Mouse (Mus musculus) lung, postnatal 4 days (tissue): ENCODE data around the gene Adam12.

Experiments
- DNase-seq, 2 experiments: peaks; one replicate each; pipeline ENCODE4 v3.0.0; 2021

Gene Adam12

DNA sequence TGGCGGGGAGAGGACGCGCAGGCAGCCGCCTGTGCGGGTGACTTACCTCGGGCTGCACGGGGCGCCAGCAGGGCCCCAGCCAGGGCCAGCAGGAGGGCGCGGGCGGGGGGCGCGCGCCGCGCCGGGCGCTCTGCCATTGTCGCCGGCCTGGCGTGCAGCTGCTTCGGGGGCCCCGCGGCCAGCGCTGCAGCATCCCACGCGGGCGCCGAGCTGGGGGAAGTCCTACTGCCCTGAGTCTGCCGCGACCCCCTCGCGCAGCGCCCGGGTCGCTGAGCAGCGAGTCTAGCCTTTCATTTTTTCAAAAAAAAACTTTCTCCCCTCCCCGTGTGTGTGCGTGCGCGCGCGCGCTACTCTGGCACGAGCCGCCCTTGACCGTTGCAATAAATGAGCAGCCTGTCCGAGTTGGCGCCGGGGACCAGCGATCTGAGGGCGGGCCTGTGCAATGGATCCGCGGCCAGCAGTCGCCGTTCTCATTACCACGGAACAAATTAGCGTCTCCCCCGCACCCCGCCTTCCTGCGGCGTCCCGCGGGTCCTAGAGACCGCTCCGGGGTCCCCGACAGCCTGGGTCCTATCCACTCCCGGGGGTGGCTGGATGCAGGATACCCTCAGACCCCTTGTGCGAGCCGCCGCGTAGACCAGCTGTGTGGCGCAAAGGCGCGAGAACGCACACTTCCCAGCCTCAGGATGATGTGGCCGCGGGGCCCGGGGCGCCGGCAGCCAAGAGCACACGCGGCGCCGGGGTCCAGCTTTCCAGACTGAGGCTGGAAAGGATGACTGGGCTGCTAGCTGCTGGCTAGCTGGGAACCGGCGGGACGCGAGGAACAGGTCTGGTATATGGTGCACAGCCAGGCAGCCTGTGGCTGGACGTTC is 7.0 kb downstream of the Adam12 start:
- peak; percentile 79 to 89 for DNase-seq

- peak in 1 of 2 experiments; percentile 26 for DNase-seq
These were observed 7.6 kb downstream of the Adam12 start for GRCm38 (mm10) chr7:134224421-134224740.

DNA sequence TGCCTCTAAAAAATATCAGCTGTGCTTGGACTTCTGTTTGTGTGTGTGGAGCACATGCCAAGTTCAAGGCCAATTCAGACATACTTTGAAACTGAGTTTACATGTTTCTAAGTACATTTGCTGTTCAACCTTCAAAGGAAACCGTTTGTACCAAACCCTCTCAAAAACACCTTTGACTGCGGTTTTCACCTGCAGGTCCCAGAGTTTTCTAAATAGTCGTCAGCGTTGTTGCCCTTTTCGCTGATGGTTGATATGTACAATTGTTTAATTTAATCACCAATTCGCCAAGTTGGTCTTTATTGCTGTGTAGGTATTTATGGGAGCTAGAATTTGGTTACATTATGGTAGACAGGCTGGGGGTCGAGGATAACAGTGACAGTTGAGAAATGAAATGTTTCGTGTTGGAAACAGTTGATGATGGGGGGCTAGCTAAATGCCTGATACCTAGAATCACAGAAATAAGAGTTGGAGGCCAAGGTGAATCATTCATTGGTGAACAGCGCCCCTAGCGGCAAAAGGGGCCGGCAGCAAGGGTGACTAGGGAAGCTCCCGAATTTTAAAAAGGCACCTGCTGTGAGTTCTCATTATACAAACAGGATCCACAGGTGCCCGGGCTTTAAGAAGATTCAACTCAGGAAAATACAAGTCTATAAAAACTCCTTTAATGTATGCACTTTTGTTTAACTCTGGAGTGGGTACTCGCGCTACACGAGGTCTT is 8.3 kb downstream of the Adam12 start:
- DNase-seq, result peak; percentile 74 to 86

- DNase-seq, result peak; percentile 21 to 73
These were observed 24.0 kb downstream of the Adam12 start for GRCm38 (mm10) chr7:134207956-134208355.

GRCm38 (mm10) chr7:134193089-134193488 is 38.9 kb downstream of the Adam12 start:
- no peak for DNase-seq

GRCm38 (mm10) chr7:134190101-134190500 is 41.8 kb downstream of the Adam12 start:
- DNase-seq, result no peak

DNA sequence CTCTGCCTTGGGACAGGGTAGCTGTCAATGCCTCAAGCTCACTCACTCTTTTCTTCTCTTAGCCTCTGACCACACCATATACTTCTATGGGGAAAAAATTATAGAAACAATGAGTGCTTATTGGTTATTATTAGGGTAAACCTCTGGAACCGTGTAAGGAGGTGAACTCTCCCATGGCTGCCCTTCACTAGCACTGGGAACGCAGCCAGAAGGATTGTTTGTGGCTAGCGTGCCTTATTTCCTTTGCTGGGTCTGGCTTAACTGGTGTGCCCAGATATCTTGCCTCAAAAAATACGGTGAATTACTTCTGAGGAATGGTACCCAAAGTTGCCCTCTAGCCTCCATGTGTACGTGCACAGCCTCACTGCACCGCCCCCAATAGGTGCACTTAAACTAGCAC is 43.4 kb downstream of the Adam12 start:
- no peak for DNase-seq

DNA sequence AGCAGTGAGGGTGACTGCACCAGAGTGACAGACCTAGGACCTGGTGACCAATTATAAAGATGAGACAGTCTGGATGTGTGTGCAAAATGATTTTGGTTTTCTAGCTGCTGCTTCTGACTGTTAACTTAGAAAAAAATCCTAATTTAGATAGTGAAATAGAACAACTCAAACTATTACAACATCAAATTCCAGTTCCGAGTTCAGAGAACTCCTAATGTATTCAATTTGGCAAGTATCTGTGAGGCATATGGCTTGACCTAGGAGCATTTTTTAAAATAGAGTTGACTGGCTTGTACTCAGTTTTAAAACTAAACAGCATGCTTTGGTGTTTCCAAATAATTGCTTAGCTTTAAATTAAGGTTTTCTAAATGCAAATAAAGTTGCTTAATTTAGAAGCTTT is 44.0 kb downstream of the Adam12 start:
- no peak for DNase-seq

GRCm38 (mm10) chr7:134186497-134186896 is 45.4 kb downstream of the Adam12 start:
- no peak for DNase-seq

DNA sequence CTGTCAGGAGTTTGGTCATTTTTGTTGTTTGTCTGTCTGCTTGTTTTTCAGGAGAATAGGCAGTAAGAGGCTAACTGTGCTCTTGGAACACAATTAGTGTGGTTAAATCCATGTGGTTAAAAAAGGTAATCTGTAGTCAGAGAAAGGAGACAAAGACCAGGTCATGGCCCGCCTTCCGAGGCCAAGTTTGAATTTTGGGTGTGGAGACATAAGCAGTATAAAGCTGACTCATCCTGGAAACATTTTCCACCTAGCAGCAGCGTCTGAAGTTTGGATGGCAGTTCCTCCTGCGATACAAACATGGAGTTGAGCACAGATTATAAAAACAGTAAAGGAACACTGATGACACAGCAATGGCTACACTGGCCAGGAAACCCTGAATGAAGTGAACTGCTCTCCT is 46.2 kb downstream of the Adam12 start:
- DNase-seq, result no peak

GRCm38 (mm10) chr7:134181717-134182116 is 50.2 kb downstream of the Adam12 start:
- no peak for DNase-seq

- DNase-seq, result no peak
These were observed 50.9 kb downstream of the Adam12 start for GRCm38 (mm10) chr7:134181056-134181455.

DNA sequence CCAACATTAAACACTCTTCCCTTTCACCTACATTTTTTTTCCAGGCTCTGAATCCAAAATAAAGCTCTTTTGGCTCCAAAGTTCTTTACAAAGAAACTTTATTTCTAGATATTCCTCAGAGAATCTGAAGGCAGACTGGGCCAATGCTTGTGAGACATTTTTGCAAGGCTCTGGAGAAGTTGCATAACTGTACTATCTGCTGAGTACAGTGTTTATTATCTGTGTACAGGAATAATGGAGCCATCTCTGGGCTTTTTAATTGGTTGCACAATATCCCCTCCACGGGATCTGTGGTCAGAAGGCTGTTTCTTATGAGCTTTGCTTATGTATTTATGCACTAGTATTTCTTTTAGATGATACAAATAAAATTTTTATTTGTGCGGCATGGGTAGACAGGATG is 54.9 kb downstream of the Adam12 start:
- DNase-seq, result no peak

GRCm38 (mm10) chr7:134175201-134175600 is 56.7 kb downstream of the Adam12 start:
- no peak for DNase-seq

DNA sequence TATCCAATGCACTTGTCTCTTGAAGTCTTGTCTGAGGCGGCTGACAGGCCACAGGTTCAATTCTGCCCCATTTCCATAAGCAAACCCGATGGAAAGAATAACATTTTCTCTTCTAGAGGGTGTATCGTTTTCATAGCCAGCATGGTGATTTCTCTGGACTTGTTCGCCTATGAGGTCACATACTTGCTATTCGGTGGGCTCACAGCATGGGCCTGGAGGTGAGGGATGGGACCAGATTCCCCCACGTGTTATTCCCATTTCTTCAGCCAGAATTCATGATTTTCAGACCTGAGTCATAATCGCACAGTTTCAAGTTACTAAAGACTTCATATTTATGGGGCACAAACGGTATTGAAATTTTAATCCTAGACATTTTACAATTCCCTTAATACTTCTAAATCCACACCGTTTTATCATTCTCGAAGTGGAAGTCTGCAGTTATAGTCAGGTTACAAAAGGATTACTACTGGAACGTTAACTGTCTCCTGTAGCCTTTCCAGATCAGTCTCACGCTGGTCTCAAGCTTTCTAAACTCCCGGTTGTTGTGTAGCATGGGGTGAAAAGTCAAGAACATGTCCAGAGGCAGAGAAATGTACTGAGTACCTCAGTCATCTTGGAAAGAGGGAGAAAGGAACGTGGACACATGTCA is 58.4 kb downstream of the Adam12 start:
- no peak for DNase-seq

DNA sequence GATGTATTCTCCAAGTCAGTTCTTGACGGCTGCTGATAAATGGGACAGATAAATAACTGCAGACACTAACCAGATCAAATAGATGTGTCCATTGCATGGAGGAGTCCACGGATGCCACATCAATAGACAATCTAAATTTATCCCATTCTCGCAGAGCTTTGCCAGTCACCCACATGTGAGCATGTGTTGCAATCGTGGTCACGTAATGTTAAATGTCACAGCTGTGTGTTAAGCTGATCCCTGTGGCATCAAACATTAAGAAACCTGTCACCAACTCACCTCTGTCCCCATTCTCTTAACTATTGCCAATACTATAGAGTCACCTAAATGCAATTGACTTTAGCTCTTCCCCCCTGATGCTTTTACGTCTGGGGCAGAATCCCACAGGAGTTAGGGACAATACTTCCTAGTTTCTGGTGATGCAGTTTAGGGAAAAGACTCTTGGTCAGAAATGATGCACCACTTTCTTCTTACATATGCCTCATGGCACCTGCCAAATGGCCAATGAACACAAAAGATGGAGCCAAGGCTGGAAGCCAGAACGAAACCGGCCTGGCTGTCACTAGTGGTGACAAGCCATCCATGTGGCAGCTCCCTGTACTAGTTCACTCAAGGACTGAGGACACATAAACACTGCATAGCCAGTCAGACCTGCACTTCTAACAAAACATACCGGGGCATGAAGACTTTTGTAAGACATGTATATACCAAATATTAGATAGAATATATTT is 61.6 kb downstream of the Adam12 start:
- DNase-seq, result no peak

GRCm38 (mm10) chr7:134169780-134170179 is 62.2 kb downstream of the Adam12 start:
- DNase-seq, result no peak

GRCm38 (mm10) chr7:134167586-134167985 is 64.4 kb downstream of the Adam12 start:
- DNase-seq, result peak in 1 of 2 experiments; percentile 29

DNA sequence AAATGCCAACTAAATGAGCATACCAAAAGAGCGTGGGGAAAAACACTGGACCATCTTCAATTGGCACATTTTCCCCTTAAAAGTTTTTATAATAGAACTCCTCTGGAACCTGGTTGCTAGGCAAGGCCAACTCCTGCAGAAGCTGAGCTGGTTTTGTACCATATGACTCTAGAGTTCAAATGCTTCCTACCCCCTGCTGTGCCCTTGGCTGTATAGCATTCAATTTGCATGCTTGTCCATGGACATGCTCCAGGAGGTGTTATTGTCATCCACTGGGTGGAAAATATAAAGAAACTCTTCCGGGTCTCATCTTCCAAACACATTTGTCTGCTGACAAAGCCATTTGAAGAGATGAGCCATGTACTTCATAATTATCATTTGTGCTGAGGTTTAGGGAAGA is 68.2 kb downstream of the Adam12 start:
- no peak for DNase-seq

DNA sequence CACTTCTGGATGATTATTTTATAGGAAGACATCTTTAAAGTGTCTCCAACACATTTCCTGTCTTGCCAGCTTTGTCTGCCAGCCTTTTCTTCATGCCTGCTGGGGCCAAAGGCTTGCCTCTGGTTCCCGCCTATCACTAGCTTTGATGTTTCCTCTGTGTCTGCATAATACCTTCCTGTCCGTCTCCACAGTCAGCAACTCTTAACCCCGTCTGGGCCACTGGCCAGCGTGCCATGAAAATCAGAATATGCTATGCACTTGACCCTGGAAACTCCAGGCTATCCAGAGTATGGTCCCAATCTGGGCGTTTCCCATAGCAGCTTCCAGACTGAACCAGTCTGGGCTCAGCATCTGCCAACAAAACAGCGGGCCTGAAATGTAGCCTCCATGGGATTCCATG is 69.1 kb downstream of the Adam12 start:
- DNase-seq, result peak; percentile 36 to 76

GRCm38 (mm10) chr7:134159608-134160007 is 72.3 kb downstream of the Adam12 start:
- DNase-seq, result no peak

GRCm38 (mm10) chr7:134151330-134151729 is 80.6 kb downstream of the Adam12 start:
- no peak for DNase-seq

- DNase-seq, result no peak
These were observed 81.6 kb downstream of the Adam12 start for GRCm38 (mm10) chr7:134150305-134150704.
